Mouse (Mus musculus) Muller cell, postnatal 12 days (primary cell): ENCODE results near the gene Sema4g.

Source experiments
- DNase-seq: peaks from one replicate; pipeline ENCODE4 v3.0.0-alpha.2; 2015; ENCODE audit errors: inconsistent ontology term

Gene Sema4g

DNA sequence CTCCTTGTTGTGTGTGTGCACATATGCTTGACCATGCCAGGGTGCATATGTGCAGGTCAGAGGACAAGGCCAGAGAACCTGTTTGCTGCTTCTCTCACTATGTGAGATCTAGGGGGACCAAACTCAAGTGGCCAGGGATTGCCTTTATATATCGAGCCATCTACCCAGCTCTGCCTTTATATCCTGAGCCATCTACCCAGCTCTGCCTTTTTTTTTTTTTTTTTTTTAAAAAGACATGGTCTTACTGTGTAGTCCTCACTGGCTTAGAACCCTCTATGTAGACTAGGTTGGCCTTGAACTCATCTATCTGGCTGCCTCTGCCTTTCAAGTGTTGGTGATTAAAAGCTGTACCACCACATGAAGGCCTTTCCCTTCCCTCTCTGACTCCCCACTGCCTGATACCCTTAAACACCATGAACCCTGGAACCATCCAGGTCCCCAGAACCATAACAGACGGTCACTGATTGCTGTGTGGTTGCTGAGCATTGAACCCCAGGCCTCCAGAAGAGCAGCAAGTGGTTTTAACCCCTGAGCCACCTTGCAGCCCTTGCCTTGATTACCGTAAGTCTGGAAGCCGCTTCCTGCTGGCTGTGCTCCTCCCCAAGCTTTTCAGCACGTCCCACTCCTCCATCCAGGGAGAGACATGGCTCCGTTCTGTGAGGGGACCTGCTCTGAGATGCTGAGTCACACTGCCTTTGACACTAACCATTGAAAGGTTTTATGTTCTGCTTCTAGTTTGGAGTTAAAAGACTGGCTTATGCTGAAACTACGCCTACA is 15.0 kb downstream of the Sema4g start:
- DNase-seq: no peak

DNA sequence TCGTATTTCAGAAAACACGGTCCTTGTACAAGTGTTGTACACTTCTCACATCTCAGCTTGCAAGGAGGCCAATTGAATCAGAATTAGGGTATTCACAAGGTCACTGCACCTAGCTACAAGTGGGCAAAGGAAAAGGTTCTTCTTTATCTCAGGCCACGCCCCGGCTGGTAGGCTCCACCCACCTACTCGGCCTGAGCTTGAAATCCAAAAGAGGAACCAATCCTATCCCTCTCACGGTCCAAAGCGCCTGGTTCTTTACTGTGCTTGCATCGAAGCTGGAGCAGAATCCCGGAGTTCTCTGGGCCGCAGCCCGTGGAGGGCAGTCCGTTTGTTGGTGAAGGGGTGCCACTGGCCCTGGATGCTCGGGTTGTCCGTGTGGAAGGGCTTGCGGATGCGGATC is 16.5 kb downstream of the Sema4g start, which contains the start of gene Twnk:
Twnk (plus strand) TSS at position 220 of the 400 bp plus-strand sequence.
- DNase-seq: peak; percentile 70

DNA sequence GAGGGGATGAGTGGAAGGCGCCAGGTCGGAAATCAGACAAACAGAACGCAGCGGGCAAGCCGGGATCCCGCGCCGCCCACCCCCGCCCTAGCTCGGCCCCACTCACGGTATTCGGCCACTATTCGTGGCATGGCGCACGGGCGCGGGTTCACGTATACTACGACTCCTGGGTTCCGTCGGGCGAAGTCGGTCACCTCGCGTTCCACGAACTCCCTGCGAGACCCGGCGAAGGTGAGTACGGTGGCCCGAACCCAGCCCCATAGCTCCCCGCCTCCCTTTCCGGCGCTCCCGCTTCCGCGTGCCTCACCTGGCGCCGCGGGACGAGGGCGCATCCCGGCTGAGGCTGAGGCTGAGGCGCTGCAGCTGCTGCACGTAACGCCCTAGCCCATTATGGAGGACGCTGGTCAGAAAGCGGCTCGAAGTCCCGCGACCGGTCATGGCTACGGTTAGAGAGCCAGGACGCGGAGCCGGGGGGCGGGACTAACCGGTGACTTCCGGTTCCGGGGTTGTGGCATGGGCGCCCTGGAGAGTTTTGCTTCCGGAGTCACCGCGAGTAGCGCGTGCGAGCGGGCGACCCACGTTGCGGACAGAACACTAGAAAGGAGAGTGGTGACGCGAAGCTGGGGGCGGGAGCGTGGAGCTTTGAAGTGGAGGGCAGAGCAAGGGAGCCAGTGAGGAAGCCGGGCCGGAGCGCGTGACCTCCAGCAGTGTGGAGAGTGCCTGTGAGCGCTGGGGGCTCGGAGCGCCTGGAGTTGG is 17.2 kb downstream of the Sema4g start, which contains the start of gene Mrpl43:
Mrpl43 (minus strand) TSS at position 486 of the 756 bp plus-strand sequence.
- DNase-seq: peak; percentile 97

GRCm38 (mm10) chr19:45007021-45007420 is 18.1 kb downstream of the Sema4g start:
- DNase-seq: peak; percentile 34

GRCm38 (mm10) chr19:45007425-45008191 is 18.7 kb downstream of the Sema4g start:
- DNase-seq: no peak

- no peak for DNase-seq
These were observed 21.7 kb downstream of the Sema4g start for GRCm38 (mm10) chr19:45010646-45011045.

DNA sequence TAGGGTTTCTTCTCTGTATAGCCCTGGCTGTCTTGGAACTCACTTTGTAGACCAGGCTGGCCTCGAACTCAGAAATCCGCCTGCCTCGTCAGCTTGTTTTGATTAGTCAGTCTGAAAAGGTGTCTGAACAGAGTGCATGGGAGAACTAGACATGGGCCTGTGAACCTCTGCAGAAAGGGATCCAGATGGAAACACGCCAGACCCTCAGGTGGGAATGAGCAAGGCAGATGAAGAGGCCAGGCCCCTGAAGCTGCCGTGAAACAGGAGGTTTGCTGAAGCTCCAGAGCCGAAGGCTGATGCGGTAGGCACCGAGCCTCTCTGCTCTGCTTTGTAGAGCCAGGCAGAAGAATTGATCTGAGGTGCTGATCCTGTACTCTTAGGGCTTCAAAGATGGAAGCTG is 23.3 kb downstream of the Sema4g start:
- DNase-seq: no peak

DNA sequence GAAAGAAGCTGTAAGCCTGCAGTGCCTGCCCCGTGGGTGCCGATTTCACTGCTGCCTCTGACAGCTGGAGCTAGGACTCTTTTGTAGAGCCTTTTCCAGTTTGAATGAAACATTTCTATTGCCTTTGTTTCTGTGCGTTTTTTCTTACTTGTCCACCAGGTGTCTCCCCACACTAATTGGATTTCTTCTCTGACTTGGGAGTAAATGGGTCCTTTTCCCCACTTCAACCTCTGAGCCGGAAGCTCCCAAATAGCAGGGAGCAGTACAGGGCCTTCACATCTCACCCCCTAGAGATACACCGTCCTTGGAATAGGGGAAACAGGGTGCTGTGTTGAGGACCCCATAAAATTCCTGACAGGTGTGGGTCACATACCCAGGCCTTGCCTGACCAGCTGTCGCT is 23.7 kb downstream of the Sema4g start:
- no peak for DNase-seq

GRCm38 (mm10) chr19:45013581-45014225 is 24.8 kb downstream of the Sema4g start:
- no peak for DNase-seq

GRCm38 (mm10) chr19:45014335-45014971 is 25.6 kb downstream of the Sema4g start, which contains the start of gene Lzts2:
TSS of gene Lzts2 (plus strand) at chr19:45014414.
- no peak for DNase-seq

DNA sequence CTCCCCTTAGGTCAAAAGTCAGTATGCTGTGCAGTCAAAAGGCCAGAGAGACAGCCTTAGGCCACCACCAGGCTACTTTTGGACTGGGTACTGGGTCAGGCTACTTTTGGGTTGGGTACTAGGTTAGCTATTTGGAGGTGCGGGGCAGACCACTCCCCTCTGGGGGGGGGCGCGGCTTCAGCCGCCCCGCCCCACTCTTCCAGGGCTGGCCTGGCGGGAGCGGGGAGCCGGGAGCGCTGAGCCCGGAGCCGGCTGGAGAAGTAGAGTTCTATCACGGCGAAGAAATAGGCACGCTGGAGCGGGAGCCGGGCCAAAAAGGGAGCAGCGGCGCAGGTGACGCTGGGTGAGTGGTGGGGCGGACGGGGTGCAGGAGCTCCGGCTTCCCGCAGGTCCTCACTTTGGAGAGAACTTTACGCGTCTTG is 26.1 kb downstream of the Sema4g start:
- DNase-seq: peak; percentile 63

- DNase-seq: peak; percentile 56
These were observed 26.8 kb downstream of the Sema4g start for GRCm38 (mm10) chr19:45015518-45016281.

- DNase-seq: peak; percentile 87
These were observed 27.7 kb downstream of the Sema4g start for GRCm38 (mm10) chr19:45016341-45017215.

GRCm38 (mm10) chr19:45017216-45017771 is 28.4 kb downstream of the Sema4g start:
- DNase-seq: peak; percentile 93

GRCm38 (mm10) chr19:45017909-45018308 is 29.0 kb downstream of the Sema4g start:
- DNase-seq: peak; percentile 93

- DNase-seq: peak; percentile 50
These were observed 29.5 kb downstream of the Sema4g start for GRCm38 (mm10) chr19:45018351-45018831.

DNA sequence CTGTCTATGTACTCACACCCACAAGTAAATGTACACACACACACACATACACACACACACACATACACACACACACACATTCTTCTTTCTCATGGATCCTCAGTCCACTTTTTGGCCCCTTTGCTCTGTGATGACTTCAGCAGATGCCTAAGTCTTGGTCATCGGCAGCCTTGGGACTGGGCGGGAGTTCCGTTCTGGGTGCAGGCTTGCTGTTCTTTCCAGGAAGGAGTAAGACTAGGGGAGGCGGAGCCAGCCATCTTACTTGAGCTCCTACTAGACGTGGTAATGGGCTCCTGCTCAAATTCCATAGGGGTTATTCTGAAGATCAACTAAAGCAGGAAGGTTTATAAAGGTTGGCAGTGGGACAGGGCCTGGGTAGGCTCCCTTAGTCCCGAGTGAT is 31.4 kb downstream of the Sema4g start:
- peak; percentile 50 for DNase-seq

DNA sequence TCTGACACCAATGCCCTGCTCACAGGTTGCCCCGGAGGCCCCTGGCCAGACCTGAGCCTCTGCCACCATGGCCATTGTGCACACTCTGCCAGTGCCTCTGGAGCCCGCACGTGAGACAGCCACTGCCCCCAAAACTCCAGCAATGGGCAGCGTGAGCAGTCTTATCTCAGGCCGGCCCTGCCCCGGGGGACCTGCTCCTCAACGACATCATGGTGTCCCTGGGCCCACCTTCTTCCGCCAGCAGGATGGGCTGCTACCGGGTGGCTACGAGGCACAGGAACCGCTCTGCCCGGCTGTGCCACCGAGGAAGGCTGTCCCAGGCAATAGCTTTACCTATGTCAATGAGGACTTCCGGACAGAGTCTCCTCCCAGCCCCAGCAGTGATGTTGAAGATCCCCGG is 32.5 kb downstream of the Sema4g start:
- DNase-seq: no peak

DNA sequence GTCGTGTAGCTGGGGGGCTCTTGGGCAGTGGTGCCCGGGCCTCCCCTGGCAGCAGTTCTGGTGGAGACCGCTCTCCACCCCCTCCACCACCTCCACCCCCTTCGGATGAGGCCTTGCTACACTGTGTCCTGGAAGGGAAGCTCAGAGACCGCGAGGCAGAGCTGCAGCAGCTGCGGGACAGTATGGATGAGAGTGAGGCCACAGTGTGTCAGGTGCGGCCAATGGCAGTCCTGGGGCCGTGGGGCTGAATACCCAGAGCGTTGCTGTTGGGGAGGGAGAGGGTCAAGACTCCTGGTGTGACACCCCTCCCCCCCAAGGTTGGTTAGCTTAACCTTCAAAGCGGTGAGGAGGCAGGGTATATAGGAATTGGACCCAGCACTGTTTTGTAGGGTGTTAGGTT is 35.1 kb downstream of the Sema4g start:
- no peak for DNase-seq
